ENCODE assay signal across 14 mouse cellular contexts in genomic region chr11:100192992-100193391, GRCm38 (mm10). TPM values are rescaled to one million over a fixed set of nuclear protein-coding genes. Genes with fewer than 3 reads are reported as not detected.
DNase-seq lines count a peak whose midpoint lies in the region; ATAC-seq and TF ChIP-seq lines count a peak whose summit lies in the region.
"Had no signal": no experiment of that assay in that cellular context is flagged by ENCODE, and none has a peak within 500 bp of the region (broad histone marks: within the 10 kb centered on the region; RNA-seq: fewer than 3 reads in every experiment).

Krt9 (minus strand) TSS chr11:100193246.

- intact Hi-C loops in left cerebral cortex, adult 2 months (cut with DNase I) = no loop called here

- TF ChIP-seq CTCF in layer of hippocampus, adult 2 months (conservative IDR thresholded peaks at IDR 0.05) = no peak
- no peak for TF ChIP-seq CTCF in left cerebral cortex, adult 2 months (IDR thresholded peaks at IDR 0.05)

- ATAC-seq in frontal cortex, adult (ENCODE audit: low TSS enrichment) = peak; percentile 92
- ATAC-seq: forebrain, embryonic 16.5 days; intestine, embryonic 15.5 days had no signal

- peak; percentile 8 to 14 for DNase-seq in layer of hippocampus, adult 2 months (ENCODE audit: low spot score in 2 of 2)
- no peak for DNase-seq in layer of hippocampus, postnatal 14 days (ENCODE audit: low spot score in 2 of 2)
- DNase-seq in left cerebral cortex, adult 2 months (ENCODE audit: extremely low spot score in 1 of 2, low spot score in 2 of 2) = peak; percentile 48 to 52
- peak; percentile 23 for DNase-seq in right cerebral cortex, postnatal 14 days
- no peak for DNase-seq in urinary bladder, postnatal 4 days (ENCODE audit: low spot score in 2 of 2)
- no peak for DNase-seq in c-Kit-positive CD71-positive TER-119-positive erythroid progenitor cells, embryonic 14.5 days (ENCODE audit: low spot score)
- DNase-seq: cerebellum, adult 18-20 months; lung, postnatal 10 days had no signal

- H3K27ac ChIP-seq in layer of hippocampus, adult 2 months = peak within 1 kb of the TSS; percentile 37; the same call in 1 of the 2 replicates
- peak within 1 kb of the TSS; percentile 59 for H3K27ac ChIP-seq in left cerebral cortex, adult 2 months
- H3K27ac ChIP-seq: heart, embryonic 13.5 days; intestine, embryonic 15.5 days; liver, embryonic 14.5 days; midbrain, embryonic 10.5 days had no signal

- H3K4me3 ChIP-seq in layer of hippocampus, adult 2 months = no peak within 1 kb of the TSS
- no peak within 1 kb of the TSS for H3K4me3 ChIP-seq in left cerebral cortex, adult 2 months
- H3K4me3 ChIP-seq: heart, embryonic 13.5 days; intestine, embryonic 15.5 days; midbrain, embryonic 10.5 days had no signal

RNA-seq across cellular contexts. Expression of gene Krt9, which starts in this region (rescaled TPM):
- total RNA-seq in layer of hippocampus, adult 2 months (2021) = 1 to 10 TPM; 3.6 to 3.7 TPM
- total RNA-seq in layer of hippocampus, postnatal 14 days (2021) = 1 to 10 TPM; 1.8 to 2.1 TPM
- total RNA-seq in left cerebral cortex, adult 2 months (2021) = 1 to 10 TPM; 3.2 to 3.4 TPM

Comparison
In these comparisons a context has a peak if more than half of its experiments do, and no peak if none do; other contexts are left out.
1. DNase-seq: peak in layer of hippocampus, adult 2 months (2 of 2), left cerebral cortex, adult 2 months (2 of 2) and right cerebral cortex, postnatal 14 days (single experiment); none in layer of hippocampus, postnatal 14 days (0 of 2), urinary bladder, postnatal 4 days (0 of 2) and c-Kit-positive CD71-positive TER-119-positive erythroid progenitor cells, embryonic 14.5 days (single experiment).